Mouse (Mus musculus): ENCODE data around the gene Fbxo48.

Gene Fbxo48

DNA sequence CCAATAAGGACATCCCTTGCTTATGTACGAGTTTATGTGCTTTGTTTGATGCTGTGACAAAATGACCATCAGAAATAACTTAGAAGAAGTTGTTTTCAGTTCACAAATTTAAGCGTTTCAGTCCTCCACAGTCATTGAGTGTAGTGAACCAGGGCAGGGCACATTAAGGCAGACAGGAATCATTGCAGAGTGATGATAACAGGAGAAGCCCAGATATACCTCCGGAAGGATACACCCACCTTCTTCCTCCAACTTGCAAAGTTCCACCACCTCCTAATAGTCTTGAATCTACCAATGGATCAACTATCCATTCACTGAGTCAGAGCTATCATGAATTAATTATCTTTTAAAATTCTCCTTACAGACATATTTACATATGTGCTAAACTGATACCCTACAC lies 20.9 kb downstream of the Fbxo48 start:
- DNase-seq (ENCODE audit: low spot score): no peak

DNA sequence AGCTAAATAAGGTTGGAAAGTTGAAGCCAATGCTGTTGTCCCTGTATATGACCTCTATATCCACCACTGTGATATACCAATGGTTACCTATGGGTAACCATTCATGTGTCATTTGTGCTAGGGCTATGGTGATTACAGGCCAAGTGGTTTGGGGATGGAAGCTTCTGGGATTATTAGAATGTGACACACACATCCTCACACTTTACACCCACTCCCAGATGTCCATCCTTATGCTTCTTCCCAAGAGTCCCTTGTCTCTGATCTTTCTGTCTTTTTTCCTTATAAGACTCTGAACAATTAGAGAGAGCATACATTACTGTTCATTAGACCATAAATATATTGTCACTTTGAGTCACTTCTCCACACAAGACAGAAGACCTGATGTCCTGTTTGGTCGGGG lies 21.9 kb downstream of the Fbxo48 start:
- no peak for DNase-seq (ENCODE audit: low spot score)

DNA sequence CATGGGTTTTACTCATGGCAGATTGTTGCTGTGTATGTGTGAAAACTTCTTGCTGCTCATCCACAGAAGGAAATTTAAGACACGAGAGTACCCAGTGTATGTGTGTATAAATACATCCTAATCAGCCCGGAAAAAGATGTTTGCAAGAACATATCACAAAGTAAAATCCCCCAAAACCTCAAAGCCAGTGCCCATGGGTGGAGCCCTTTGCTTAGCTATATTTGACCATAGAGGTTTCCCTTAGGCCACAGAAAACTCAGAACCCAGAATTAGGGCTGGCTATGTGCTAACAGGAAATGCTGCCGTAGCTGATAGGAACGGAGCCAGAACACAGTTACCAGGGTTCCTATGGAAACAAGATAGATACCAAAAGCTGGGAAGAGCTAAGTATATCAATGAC lies 25.8 kb downstream of the Fbxo48 start:
- no peak for DNase-seq (ENCODE audit: low spot score)

DNA sequence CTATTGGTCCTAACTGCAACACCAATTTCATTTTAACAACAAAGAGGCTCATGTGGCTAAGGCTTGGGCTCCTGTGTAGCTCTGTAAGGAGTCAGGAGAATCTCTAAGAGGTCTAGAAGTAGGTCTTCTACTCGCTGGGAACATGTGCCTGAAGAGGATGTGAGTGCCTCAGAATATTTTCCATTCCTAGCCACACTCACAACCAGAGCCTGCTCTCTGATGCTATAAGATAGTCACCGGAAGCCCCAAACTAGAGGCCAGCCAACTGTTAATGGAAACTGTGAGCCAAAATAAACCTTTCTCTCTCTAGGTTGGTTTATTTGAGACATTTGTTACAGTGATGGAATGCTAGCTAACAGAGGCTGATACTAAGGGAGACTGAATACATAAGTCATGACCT lies 26.4 kb downstream of the Fbxo48 start:
- no peak for DNase-seq (ENCODE audit: low spot score)

DNA sequence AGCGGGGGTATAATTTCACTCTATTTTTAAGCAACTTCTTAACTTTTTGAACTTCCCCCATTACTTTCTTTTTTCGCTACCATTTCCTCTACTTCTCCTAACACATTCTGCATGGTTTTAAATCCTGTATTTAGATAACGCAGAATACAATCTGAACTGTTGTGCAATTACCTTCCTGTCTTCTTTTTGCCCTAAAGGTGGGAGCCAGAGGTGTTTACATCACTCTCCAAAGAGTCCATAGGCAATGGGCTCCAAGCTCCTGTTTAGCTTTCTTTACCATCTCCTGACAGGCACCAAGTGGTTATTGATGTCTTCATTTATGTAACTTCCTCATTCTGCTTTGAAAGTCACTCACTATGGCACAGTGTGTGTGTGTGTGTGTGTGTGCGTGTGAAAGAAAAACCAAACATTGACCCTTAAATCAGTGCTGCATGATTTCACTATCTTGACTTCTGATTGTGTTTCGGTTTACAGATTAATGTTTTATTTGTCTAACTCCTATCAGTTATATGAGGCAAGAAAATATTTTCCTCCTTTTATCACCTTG lies 27.1 kb downstream of the Fbxo48 start:
- DNase-seq (ENCODE audit: low spot score): no peak

DNA sequence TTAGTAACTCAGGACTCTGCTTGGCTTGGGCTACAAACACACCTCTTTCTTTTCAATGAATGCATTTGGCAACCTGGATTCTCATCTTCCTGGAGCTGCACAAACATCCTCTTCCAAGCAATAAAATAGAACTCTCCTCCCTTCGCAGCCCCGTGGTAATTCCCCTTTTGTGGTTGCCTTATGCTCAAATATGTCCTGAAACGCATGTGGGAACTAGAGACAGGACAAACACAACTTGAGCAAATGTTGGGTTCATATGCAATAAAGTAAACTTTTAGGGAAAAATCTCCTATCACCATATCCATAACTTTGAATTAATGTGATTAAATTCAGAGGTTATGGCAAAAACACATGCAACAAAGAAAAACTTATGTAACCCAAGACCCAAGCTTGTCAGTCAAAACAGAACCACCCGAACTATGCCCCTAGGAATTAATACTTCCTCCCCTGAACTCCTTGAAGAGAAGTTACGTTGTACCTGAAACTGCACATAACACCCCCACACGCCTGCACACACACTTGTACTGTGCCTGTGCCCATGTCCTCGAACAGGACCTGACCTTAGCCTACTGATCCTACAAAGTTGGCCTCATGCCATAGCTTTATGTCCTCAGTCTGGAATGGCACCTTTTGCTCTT lies 35.5 kb downstream of the Fbxo48 start:
- no peak for DNase-seq (ENCODE audit: low spot score)

DNA sequence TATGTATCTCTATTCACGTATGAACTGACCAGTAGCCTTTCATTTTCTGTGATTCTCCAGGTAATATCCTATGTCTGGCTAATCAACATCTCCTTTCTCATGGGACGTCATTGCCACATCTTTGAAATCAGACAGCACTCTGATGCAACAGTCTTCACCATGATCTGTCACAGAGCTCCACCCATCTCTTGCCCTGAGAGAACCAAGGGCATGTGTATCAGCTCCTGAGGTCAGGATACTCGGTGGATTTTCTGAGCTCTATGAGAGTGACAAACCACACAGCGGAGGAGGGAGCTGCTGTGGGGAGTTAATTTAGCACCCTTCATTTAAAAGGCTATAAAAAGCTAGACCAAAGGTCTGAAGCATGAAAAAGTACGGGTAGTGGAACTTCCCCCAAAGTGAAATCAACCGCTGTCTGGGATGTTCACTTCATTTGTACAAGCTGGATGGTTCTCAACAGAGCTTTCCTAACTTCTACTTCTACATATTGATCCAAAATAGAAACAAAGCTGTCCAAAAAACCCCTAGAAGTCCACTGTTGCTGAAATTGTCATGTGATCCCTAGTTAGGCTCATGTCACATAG lies 36.7 kb downstream of the Fbxo48 start:
- DNase-seq (ENCODE audit: low spot score): no peak

DNA sequence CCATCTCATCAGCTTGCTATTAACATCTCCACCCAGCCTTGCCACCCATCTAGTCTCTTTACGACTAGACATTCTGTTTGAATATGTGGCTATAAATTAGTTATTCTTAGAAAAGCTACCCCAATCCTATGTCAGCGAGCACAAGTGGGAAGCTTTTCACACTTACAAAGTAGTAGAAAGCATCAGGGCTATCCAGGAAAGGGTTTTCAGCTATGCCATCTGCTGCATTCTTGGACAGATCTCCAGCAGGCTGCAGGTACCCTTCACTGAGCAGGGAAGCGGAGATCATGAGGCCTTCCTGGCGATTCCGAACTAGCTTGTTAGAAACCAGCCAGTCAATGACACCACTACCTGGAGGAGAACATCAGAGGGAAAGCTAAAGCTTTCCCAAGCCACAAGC lies 38.7 kb downstream of the Fbxo48 start:
- no peak for DNase-seq (ENCODE audit: low spot score)

DNA sequence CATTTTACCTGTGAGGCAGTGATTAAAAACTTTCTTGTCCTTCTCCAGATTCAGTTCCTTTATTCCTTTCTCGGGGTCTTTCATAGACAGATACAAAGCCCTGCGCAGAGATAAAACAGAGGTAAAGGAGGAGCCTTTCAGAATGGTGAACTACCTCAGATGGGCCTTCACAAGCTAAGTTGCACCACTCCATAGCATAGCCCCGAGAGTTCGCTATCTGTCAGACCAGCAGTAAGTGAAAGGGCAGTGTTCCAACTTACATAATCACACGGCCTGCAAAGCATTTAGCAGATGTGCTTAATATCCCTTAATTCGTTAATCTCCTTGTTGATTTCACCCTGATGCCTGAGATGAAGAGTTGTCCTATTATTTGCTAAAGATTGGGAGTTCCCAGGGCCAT lies 41.7 kb downstream of the Fbxo48 start:
- no peak for DNase-seq (ENCODE audit: low spot score)

DNA sequence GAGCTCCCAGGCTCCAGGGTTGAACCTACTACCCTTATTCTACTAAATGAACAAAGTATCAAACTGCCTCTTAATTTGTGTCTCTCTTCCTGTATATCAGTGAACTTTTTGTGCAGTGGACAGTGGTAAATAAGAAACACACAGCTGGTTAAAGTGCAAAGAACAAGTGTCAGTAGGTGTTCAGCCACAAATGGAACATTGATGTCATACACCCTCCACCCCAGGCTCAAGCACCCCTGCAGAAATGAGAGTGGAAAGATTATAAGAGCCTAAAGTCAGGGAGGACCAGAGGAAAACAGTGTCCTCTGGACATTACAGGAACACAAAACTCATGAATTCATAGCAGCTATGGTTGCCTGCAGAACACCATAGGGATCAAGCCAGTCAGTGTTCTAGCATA lies 45.6 kb downstream of the Fbxo48 start:
- no peak for DNase-seq (ENCODE audit: low spot score)

DNA sequence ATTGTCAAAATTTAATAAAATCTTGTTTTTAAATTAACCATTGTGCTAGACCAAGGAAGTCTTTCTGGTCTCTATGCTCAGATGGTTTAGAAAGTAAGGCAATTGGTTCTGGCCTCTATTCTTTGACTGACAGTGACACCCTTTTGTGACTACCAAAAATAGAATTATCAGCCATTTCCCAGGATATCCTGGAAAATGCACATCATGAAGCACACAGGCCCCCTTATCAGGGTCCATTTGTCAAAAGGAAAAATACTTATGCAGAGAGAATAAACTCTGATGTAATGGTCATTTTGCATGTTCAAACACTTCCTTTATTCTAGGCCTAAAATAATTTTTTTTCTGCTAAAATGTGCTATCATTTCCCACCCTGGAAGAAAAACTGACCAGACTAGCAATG lies 46.3 kb downstream of the Fbxo48 start:
- DNase-seq (ENCODE audit: low spot score): no peak

DNA sequence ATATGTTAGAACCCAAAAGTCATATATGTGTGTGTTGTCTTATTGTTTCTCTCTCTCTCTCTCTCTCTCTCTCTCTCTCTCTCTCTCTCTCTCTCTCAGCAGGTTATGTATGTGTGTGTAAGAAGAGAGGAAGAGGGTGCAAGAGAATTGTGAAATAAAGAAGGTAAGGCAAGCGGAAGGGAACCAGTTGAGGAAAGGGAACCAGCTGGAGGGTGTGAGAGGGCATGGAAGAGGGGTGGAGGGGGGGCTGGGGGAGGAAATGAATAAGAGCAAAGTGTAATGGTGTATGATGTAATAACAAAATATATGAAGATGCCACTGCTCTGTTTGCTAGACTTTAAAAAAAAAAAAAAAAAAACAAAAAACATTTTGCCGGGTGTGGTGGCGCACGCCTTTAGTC lies 48.2 kb downstream of the Fbxo48 start:
- no peak for DNase-seq (ENCODE audit: low spot score)

DNA sequence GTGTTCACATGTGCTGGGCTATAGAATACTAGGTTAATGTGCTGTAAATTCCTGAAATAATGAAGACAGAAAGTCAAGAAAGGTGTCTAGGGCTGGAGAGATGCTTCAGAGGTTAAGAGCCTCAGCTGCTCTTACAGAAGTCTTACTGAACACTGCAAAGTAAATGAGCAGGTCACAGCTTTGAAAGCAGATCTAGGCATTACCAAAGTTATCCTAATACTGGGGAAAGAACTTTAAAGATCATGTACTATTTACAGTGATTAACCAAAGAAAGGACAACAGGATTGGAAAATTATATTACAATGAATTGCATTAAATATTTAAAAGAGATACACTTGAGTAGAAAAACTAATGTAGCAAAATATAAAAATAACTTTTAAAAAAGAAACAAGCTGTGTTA lies 48.8 kb downstream of the Fbxo48 start:
- DNase-seq (ENCODE audit: low spot score): no peak

DNA sequence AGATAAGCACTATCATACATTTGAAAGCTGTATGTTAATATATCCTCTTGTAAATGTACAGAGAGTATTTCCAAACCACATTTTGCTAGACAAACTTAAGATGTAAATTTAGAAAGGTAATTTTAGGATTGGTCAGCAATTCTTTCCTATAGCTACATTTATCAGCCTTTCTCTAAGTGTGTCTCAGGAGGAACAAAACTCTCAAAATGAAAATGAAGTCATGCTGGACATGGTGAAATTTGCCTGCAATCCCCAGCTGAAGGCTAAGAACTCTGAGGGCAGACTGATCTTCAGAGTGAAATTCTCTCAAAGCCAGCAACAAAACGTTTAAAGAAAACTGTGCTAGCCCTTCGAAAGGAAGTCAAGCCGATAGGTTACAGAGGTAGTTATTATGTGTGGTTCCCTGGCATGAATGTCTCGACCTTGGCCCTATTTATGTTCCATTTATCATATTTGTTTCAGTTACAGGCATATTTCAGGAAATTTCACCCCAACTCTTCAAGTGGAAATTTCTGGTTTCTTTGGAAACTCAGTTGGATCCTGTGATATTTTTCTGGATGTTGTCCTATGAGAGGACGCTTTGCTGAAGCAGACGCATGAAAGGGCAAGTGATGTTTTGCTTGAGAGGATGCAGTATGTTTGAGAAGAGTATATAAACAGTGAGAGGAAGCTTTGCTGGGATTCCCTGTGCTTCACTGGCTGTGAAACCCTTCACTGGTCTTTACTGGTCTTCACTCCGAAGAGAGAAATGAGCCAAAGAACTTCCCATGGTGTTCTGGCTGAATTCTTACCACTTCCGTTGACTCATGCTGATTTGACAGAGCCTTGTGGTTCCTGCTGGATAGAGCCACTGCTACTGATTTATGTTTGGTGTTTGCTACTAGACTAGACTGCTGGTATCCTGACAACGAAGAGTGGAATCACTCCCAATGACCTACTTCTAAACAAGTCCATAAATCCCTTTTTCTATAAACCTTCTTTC lies 49.5 kb downstream of the Fbxo48 start:
- DNase-seq (ENCODE audit: low spot score): no peak

DNA sequence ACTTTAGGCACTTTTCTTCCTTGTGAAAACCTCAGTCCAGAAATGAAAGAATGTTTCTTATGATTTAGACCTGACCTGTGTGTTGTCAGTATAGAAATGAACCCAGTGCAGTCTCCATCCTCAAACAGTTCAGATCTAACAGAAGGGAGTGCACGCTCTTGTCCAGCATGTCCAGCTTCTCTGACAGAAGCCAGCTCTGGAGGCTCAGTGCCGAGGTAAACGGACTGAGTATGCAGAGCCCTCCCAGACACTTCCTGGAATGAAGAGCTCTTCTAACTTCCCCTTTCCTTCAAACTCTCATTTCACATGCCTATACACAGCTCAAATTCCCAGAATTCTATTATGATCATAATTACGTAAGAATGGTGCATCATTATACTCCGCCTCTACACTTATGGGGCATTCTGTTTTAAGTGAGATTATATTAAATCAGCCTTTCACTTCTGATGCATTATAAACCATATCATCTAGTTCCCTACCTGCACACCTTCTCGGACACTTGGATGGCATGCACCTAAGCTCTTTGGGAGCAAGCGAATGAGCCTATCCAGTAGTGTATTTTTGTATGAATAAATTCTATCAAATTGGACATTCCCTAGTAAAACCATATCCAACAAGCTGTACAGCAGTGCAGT lies 51.7 kb downstream of the Fbxo48 start:
- DNase-seq (ENCODE audit: low spot score): no peak

DNA sequence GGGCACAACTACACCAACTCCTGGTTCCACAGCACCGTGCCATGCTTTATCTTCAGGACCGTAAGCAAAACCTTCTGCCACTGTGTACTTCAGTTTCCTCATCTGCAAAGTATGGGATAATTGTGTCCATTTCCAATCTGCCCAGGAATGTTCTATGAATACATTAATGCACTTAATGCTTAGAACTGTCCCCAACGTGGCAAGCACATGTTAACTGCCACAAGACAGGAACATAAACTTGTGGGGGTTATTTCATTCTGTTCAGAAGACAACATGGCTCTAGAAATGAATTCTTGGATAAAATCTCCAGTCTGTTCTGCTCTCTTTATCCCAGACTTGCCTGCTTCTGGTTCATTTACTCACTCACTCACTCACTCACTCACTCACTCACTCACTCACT lies 52.6 kb downstream of the Fbxo48 start:
- DNase-seq (ENCODE audit: low spot score): no peak
